Mouse (Mus musculus) CD8-positive naive resting alpha-beta T cell, adult 2 months (primary cell): ENCODE measurements around the gene Eif1.
A peak's percentile ranks its signal among the peaks of the same experiment; 100 is the strongest.
"Not testable (repeated sequence)": the region's sequence is repeated elsewhere in the genome, so short reads cannot be mapped to it uniquely, and the experiment has no call there.

ENCODE experiments used
- DNase-seq, 2 experiments: peaks; one replicate each; pipeline ENCODE4 v3.0.0; 2022; ENCODE audit warnings: low read depth in 2 of 2, low spot score in 2 of 2

Gene Eif1

DNA sequence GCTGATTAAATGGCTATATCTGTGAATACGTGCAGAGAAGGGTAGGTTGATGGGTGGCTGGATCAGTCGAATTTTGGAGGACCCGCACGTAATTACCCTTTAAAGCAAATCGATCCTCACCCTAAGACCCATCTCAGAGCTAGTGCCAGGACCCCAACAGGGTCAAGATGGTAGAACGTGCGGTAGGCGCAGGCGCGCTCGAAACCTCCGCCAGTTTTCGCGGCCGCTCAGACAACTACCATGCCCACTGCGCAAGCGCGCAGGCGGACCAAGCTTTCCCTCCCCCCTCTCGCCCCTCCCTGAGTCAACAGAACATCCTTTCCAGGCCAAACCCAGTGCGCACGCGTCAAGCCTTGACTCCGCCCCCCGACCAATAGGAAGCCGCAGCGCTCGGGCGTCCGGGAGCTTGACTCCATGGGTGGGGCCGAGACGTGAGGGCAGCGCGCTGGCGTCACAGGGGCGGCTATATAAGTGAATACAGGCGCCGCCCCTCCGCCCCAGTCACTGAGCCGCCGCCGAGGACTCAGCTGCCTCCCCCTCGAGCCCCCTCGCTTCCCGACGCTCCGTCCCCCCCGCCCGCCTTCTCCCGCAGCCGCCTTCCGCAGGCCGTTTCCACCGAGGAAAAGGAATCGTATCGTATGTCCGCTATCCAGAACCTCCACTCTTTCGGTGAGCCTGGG, at the start of gene Eif1:
Gene Eif1 (plus strand): TSS at position 394 of the 680 bp plus-strand sequence.
- DNase-seq: peak; percentile 100

DNA sequence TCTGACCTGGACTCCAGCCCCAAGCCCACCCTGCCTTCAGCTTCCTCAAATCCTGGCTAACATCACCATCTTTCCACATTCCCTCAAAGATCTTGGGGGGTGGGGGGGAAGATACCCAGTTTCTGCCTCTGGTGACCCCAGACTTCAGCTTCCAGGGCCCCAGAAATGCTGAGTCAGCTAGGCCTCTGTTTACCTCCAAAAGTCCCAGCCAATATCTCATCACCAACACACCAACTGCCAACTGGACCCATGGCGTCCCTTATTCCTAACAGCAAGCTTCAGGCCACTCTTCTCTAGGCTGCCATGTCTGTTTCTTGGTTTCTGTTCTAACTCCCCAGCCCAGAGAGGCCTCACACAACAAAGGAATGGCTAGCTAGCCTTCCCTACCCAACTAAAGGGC, 47.8 kb upstream of the Eif1 start:
- no peak for DNase-seq

DNA sequence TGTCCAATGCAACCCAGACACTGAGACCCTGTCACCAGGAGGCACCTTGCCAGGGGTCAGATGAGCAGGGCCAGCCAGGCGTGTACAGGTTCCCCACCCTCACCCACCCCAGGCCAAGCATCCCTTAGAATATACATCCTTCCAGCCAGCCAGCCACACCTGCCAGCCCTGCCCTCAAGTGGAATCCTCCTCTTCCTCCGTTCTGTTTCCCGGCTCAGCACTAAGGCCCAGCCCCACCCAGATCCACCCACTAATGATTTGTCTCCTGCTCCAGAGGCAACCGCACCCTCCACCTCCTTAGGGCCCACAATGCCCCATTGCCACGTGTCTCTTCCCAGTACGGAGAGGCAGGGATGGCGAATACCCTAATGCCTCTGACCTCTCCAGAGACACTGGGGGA, 45.0 kb upstream of the Eif1 start:
- no peak for DNase-seq

DNA sequence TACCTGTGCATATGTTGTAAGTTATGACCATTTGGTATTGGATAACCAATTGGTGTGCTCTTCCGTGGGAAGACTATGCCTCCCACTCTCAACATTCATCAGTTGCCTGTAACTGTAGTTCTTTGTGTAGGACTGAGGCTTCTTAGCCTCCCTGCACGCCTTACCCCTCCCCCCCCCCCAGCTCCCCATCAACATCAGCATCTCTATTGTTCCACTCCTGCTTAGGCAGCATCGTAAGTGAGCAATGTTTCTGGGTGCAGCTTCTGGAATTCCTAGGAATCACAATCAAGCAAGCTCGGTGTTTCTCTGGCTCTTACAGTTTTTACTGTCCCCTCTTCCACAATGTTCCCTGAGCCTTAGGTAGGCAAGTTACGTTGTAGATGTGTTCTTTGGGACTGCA, 44.2 kb upstream of the Eif1 start:
- DNase-seq: no peak

DNA sequence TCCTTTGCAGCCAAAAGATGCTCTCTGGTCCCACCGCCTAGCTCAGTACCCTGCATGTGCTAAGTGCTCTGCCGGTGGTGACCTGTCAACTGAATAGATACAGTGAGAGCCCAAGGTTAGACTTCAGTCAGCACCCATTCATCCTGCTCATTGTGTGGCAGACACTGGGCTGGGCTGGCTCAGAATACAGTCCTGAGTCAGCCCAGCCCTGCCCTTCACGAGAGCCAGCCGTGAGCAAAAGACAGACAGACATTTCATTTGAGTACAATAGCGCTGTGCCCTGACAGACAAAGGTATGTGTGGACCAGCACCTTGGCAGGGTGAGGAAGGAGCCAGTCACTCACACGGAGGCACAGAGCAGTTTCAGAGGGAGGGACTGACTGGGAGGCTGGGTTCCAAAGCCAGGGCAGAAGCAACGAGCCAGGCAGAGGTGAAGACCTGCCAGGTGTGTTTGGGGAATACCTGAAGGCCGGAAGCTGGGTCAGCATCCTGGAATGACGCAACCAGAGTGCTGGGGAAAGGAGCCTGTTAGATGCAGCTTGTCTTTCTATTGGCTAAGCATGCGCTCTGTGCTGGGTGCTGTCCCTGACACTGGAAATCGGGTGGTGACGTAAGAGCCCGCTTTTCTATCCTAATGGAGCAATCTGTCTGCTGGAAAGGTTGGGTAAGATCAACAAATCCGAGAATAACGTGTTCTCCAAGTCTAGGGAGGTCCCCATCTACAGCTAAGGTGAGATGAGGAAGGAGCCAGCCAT, 41.8 kb upstream of the Eif1 start:
- no peak for DNase-seq

DNA sequence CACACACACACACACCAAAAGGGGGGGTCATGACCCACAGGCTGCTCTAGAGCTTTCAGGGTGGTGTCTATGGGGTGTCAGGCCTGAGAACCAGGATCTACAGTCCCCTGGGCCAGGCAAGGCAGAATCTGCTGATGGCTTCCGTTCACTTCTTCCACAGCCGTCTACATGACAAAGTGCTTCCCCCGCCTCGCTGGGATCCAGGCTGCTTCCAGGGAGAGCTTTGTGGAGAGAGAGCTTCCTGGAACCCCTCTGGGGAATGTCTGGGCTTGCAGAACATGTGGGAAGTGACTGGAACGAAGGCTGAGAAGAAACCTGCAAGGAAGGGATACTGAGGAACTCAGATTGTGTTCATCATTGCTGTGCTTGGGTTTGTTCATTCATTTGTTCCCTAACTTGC, 40.9 kb upstream of the Eif1 start:
- DNase-seq: no peak

DNA sequence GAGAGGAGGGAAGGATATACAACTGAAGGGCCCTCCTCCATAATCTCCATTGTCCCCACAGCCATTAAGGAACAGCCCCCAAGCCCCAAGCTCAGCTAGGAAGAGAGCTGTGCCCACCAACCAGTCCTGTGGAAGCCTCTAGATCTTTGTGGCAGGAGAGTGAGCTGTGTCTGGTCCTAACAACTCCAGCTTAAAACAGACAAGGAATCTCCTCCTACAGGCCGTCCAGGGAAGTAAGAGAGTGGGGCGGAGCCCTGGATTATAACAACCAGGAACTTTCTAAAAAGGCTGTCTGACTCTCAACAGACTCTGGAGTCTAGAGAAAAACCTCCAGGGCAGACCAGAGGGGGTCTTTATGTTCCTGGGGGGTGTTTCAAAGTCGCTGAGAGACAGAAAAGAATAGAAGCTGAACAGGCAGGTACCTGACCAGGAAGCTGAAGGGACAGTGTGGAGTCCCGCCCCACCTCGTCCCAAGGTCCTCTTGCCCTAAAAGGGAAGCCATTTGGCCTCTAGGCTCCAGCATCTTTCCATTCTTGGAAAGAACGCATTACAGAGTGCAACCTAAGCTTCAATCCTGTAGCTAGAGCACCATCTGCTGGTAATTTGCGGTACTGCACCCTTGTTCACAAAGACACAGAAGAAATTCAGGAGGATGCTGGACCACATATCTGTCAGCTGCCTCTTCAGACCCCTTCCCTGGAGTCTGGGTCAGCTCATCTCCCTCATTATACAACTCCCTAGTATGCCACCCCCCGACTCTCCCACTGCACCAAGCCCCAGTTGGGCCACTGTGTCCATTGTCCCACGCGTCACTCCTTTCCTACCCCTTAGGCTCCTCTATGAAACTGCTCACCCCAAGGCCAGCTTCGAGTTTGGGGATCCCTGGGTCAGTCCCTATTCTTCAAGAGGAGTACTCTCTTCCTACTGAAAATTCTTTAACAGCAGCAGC, 37.8 kb upstream of the Eif1 start:
- peak; percentile 71 to 74 for DNase-seq

DNA sequence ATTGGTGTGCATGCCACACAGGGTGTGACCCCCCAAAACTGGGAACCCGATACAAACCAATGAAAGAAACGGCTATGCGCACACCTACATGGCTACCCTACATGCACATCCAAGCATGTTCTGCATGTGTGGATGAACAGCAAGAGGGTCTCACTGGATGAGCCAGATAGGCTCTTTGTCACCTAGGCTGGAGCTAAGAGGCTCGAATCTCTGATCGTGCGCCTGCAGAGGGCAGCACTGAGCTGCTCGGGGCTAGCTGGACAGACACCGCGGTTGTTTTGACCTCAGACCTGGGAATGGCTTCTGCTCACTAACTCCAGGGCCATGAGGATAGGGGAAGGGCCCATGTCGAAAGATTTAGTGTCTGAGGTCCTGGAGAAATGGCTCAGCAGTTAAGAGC, 37.1 kb upstream of the Eif1 start:
- DNase-seq: peak; percentile 50 to 51

DNA sequence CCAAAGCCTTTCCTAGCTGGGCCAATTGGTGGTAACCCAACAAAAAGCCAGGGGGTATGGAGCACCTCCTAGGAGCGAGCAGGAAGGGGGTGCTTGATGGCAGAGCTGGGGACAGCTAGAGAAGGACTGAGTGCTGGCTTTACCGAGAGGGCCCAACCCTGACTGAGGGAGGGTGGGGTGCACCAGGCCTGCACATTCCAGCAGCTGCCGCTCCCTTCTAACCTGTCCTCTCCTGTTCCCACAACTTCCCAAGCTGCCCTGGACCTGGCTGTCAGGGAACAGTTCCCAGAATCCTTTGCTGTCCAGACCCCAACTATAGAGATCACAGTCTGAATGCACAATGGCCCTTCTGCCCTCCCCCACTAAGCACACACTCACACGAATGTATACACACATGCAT, 34.7 kb upstream of the Eif1 start:
- DNase-seq: no peak

DNA sequence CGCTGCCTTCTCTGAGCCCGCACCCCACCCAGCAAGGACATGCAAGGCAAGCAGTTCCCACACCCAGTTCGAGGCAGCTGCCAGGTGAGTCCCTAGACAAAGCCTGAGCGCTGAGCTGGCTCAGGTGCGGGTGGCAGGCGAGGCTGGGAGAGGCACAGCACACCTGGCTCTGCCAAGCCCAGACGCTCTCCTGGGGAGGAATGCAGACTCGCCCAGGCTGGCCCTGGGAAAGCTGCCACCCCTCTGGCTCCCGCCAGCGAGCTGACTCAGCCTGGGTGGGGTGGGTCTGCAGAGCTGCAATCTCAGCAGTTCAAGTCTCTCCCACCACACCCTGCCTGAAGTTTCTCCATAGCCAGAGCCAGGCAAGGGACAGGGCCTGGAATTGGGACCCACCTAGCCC, 32.7 kb upstream of the Eif1 start:
- no peak for DNase-seq

DNA sequence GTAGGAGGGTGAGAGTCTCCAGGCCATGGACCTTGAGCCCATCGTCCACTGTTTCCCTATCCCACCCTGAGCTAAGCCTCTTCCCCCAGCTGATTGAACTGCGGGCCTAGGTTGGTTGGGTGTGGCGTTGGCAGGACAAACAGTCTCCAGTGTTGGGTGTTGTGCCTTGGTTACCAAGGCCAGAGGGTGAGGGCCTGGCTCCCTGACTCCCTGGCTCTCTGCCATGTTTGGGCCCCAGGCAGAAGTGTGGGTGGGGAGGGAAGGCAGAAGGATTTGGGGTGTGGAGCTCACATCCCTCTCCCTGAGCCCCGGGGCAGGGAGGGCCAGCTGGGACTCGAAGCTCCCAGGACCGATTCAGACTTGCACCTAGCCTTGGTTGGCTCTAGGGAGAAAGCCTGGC, 30.7 kb upstream of the Eif1 start:
- no peak for DNase-seq

DNA sequence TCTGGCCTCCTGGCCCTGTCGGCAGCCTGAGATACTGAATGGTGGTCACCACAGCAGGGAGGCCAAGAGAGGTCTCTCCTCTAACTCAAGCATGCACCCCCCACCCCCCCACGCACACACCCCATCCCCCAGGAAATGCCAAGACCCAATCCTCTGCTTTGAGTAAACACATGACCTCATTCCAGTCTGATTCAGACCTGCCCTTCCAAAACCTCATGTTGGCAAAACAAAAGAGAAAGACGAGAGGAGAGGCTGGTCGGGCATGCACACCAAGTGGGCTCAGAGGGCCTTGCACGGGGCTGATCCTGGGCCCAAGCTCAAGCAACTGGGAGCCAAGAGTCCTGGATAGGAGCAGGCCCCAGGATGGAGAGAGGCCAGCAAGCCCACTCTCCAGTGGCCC, 29.4 kb upstream of the Eif1 start:
- DNase-seq: no peak

DNA sequence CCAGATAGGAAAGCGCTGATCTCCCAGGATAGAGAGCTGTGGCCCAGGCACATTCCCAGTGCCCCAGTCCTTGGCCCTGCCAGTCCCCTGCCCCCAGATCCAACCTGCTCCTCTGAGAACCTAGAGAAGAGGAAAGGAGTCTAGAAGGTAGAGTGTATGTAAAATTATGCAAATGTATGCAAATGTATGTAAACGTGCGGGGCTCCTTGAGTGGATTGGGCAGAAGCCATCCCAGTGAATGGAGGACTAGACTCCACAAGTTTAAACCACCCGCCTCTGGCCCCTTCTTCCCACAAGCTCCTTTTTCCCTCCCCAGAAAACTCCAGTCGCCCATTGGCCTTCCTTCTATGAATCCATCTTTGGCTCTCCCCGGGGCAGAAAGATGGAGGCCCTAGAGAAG, 26.8 kb upstream of the Eif1 start:
- no peak for DNase-seq

DNA sequence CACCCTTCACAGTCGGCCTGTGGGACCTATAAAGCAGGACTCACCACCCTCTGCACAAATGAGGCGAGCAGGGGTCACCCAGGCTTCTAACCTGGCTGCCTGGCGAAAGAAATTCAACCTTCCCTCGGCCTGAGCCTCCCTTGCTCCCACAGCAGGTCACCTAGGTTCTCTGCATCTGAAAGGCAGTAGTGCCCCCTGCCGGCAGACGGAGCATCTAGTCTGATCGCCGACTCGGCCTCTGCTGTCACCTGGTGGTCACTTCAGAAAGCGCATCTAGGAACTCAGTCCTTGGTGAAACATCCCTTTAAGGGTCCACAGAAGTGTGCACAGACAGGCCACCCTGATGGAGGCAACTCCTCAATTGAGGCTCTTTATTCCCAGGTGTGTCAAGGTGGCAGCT, 24.4 kb upstream of the Eif1 start:
- peak; percentile 77 to 79 for DNase-seq

DNA sequence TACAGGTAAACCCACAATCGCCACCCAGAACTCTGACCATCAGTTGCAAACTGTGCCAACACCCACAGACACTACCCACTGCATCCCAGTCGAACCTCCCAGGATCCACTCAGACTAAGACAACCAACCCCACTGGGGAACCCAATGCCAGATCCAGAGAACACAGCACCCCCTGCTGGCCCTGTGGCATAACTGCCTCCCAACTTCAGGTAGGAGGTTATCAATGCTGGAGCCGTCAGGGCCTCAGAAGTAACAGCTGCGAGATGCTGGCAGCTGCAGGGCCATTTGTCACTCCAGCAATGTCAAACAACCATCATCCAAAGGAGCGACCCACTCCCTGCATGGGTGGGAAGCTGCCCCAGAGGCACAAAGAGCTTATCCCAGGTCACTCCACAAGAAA, 21.9 kb upstream of the Eif1 start:
- DNase-seq: no peak

DNA sequence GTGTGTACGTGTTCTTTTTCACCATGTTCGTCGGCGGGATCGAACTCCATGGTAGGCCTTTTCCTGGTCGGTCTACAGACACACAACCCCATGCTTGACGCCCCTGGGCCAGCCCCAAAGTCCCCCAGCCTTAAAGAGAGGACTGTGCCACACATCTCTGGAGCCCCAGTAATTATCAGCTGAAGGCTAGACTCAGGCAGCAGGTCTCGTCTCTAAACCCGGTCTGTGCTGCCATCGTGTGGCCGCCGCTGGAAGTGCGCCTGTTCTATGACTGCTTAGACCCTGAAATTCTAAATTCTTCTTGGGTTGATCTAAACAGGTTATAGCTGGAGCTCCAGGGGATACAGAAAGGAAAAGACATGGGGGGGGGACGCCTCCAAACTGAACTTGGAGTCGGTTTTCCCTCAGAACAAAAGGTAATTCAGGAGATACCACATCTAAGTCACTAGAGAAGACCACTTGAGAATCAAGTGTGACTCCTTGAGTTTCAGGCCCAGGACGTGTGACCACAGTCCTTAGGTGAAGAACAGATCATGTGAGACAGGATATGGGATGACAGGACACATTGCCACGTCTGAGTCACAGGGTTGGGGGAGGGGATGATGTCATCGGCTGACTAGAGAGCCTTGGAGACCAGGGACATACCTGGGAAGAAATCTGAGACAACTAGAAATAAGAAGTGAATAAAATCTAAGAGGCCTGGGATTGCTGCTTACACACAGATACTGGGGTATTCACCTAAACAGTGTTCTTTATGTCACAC, 21.2 kb upstream of the Eif1 start:
- DNase-seq: peak; percentile 78 to 86

DNA sequence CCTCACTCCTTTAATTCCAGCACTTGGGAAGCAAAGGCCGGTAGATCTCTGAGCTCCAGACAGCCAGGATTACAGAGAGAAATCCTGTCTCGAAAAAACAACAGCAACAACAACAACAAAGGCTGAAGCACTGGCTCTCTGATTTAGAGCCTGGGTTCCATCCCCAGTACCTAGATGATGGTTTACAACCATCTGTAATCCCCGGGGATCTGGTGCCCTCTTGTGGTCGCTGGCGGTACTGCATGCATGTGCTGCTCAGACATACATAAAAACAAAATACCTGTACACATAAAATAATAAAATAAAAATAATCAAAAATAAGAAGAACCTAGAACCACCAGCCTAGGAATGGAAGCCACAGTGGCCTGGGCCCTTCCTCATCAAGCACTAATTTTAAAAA, 19.4 kb upstream of the Eif1 start:
- peak; percentile 71 to 74 for DNase-seq

DNA sequence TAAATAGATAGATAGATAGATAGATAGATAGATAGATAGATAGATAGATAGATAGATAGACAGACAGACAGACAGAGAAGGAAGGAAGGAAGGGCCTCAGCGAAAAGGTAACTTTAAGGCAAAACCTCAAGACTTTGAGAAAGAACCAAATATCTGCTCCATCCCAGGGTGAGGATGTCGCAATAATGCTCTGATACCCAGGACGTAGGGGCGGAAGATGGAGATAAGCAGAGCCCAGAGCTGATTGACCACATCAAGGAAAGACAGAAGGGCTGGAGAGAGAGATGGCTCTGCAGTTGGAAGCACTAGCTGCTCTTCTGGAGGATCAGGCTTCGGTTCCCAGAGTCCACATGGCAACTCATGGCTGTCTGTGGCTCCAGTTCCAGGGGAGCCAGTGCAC, 18.4 kb upstream of the Eif1 start:
- no peak for DNase-seq

DNA sequence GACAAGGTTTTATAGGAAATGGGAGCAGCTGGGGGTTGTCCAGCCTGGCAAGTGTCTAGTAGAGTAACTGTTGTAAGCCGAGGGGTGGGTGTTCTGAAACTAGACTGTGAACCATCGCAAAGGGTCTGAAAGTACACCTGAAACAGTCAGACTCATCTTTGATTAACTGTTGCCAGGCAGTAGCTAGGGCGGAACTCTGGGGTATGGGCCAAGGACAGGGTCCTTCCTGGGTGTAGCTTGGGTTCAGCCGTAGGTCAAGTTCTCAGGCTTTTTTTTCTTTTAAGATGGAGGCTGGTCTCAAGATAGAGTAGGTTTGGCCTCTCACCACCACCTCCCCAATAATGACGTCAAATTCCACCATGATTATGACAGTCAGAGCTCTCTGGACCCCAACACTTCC, 11.8 kb upstream of the Eif1 start:
- no peak for DNase-seq

DNA sequence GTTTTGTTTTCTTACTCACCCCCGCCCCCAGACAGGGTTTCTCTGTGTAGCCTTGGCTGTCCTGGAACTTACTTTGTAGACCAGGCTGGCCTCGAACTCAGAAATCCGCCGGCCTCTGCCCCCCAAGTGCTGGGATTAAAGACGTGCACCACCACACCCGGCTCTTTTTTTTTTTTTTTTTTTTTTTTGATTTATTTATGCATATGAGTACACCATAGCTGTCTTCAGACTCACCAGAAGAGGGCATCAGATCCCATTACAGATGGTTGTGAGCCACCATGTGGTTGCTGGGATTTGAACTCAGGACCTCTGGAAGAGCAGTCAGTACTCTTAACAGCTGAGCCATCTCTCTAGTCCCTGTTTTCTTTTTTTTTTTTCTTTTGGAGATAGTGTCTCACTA, 11.0 kb upstream of the Eif1 start:
- DNase-seq: not testable (repeated sequence)

DNA sequence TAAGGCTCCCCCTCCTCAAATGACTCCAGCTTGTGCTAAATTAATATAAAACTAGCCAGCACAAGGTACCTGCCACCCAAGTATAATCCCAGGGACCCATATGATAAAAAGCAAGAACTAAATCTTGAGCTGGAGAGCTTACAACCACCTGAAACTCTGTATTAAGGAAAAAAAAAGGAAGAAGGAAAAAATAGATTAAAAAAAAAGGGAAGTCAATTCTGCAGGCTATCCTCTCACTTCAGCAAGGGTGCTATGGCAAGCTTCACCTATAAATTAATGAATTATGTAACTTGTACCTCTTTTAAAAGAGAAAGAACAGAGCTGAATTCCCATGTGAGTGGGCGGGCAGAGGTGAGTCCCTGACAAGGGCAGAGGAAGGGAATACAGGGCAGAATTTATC, 8.0 kb upstream of the Eif1 start:
- no peak for DNase-seq
